Mouse (Mus musculus): ENCODE results near the gene Rsf1.

The Rsf1 gene

DNA sequence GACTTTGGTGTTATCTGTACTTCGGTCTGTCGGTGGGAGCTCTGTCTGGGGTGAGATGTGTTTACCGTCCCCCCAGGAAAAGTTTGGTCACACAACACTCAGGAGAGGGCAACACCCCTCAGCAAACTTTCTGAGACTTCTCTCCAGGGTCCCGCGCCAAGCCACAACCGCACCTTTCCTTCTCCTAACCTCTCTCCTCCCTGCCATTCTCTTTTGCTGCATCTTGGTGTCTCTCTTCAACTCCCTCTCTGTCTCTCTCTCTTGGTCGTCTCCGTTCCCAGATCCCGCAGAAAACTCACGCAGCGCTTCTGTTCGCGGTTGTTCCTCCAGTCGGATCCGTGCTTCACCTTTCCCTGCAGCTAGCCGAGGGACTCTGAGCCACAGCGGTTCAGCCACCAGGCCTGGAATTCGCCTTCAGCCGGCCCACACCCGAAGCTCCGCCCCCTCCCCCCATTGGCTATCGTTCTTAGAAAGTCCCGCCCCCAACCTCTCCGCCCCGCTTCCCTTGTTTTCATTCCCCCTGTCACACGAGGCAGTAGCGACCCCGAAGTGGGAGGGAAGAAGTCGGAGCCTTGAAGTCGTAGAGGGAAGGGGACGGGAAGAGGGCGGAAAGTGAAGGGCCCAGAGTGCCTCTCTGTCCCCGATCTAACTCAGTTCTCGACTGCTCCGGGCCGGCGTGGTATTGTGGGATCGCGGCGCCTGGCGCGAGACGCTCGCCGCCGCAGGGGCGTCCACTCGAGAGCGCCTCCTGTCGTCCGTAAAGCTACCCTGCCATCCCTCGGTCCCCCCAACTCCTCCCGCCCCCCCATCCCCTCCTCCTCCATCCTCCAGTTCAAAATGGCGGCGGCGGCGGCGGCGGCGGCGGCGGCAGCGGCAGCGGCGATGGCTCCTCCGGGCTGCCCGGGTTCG is at the start of gene Rsf1, which contains the start of gene Aamdc:
TSS of gene Rsf1 (plus strand) at position 823 of the 909 bp plus-strand sequence.
TSS of gene Aamdc (minus strand) at position 431 of the 909 bp plus-strand sequence.
- peak; percentile 98 for DNase-seq (ENCODE audit: low spot score)

DNA sequence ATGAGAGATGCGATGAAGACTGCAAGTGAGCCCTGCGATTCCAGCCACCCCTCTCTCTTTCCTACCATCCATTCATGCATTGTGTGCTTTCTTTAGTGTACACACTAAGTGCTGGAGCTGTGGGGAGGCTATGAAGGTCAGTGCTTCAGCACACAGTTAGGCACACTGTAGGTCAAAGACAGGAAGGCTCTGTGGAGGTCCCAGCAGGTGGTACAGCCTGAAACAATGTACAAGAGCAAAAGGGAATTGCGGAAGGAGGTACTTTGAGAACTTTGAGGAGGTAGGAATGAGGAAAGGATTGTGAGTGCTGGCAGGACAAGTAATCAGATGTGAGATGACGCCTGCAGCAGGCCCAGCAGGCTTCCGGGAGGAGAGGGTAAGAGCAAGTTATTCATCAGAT is 44.2 kb upstream of the Rsf1 start:
- DNase-seq (ENCODE audit: low spot score) = no peak

DNA sequence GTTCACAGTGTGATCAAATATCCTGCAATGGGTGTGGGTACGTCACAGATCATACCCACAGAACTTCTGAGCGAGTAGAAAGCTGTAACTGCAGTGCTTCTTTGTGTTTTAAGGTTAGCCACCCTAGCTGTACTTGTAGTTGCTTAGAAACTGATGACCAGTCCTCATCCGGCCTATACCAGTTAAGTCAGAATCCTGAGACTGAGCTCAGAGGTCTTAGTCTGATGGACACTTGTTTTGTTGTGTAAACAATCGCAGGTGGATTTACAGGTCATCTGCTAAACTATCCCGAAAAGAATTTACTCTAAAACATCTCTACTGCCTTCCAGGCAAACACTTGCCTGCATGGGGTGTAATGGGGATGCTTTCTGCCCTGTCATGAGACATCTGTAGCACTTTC is 43.1 kb upstream of the Rsf1 start:
- DNase-seq (ENCODE audit: low spot score) = no peak

DNA sequence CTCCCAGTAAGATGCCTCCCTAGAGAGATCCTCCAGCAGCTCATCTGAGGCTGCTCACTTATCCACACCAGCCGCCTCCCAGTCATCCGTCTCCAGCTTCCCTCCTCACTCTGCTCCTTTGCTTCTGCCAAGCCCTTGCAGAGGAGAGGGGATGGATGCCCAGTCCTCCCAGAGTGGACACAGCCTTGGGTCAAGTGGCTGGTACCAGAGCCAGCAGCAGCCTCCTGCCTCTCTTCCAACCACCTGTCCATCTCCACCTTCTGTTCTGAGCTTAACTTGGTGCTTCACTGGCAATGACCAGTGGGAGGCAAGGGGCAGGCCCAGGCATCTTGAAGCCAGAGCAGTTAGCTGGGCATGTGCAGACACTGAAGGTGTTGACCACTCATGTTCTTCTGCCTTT is 33.2 kb upstream of the Rsf1 start:
- DNase-seq (ENCODE audit: low spot score) = no peak

DNA sequence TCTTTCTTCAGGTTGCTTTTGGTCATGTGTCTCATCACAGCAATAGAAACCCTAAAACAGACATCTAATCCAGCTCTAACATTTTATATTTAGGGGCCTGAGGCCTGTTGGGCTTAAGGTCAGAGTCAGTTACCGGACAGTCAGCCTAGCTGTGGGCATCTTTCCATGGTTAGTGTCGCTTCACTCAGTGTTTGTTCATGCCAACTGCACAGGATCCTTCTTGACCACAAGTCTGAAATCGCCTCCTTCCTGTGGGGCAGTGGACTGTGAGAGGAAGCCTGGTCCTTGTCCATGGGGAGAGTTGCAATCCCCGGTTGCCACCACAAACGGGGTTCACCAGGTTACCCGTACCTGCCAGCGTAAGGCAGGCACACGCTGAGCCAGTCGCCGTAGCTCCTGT is 30.4 kb upstream of the Rsf1 start:
- no peak for DNase-seq (ENCODE audit: low spot score)

DNA sequence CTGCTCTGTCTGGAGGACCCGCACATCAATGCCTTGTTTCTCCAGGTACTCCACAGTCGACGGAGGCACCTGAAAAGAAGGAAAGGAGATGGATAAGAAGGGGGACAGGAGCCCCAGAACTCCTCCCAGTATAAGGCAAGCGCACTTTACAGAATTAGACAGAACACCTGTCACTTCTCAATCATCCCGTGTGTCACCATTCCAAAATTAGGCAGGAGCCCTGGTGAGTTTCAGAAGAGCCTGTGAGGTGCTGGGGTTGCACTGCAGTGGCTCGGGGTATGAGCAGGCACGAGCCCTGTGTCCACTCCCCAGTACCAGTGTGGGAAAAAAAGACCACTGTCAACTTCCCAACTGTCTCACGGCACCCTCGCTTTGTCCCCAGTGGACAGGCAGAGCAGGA is 29.0 kb upstream of the Rsf1 start:
- no peak for DNase-seq (ENCODE audit: low spot score)

DNA sequence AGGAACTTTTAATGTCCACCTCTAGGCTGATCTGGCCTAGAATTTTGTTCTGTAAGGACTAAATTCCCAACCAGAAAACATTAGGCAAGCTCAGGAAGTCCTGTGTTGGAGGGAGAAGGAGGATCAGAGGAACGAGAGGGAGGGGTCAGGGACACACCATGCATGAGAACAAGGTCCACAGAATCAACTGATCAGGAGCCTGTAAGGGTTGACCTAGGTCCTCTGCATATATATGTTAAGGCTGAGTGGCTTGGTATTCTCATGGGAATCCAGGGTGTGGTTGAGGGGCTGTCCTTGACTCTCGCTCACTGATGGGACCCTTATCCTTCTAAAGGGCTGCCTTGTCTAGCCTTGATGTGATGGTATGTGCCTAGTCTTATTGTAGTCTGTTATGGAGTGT is 16.1 kb upstream of the Rsf1 start:
- DNase-seq (ENCODE audit: low spot score) = no peak

DNA sequence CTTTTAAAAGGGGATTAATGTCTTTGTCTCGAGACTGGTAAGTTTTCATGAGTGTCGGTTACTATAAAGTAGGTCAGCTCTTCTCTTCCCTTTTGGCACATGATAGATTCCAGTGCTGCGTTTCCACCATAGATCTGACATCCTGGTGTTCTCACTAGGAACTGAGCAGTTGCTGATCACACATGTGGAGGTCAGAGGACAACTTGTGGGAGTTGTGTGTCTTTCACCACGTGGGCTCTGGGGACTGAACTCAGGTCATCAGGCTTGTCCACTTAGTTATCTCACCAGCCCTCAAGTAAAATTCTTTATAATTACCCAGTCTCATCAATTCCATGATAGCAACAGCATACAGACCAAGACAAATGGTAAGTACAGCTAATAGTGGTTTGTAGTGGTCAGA is 10.3 kb upstream of the Rsf1 start:
- no peak for DNase-seq (ENCODE audit: low spot score)

DNA sequence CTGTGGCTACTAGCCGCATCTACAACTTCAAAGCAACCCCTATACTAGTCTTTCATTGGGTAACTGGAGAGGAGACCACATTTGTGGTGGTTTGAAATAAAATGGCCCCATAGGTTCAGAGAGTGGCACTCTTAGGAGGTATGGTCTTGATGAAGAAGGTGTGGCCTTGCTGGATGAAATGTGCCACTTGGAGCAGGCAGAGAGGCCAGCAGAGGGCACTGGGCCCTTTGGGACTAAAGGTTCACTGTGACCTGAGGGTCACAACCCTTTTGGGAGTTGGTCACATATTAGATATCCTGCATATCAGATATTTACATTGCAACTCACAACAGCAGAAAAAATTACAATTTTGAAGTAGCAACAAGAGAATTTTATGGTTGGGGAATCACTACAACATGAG is 9.3 kb upstream of the Rsf1 start:
- no peak for DNase-seq (ENCODE audit: low spot score)

DNA sequence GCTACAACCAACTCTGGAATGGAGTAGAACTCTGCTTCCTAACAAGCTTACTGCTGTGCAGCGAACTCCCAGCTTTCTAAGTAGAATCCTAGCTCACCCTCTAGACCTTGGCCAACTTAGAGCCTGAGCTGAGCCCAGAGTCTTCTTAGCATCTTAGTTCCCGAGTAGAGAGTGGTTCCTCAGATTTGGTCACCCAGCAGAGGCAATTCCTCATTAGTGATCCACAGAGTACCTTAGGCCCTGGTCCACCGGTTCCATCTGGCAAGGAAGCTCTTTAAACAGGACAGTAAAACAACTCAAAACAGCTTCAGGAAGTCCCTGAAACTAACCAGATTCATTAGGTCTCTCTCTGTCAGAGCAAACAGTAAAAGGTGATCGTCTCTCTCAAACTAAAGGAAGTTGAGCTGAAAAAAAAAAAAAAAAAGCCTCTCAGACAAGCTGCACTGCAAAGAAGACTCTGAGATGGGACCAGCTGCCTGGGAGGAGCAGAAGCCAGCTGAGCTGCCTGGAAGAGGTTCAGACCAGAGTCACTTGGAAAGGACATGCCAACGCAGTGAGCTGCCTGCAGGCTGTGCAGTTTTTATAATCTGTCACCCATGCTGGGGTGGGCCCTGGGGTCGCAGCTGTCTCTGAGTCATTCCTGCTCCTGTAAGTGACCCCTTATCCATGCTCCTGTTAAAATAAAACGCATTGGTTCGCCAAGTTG is 1.2 kb upstream of the Rsf1 start:
- peak; percentile 37 for DNase-seq (ENCODE audit: low spot score)

DNA sequence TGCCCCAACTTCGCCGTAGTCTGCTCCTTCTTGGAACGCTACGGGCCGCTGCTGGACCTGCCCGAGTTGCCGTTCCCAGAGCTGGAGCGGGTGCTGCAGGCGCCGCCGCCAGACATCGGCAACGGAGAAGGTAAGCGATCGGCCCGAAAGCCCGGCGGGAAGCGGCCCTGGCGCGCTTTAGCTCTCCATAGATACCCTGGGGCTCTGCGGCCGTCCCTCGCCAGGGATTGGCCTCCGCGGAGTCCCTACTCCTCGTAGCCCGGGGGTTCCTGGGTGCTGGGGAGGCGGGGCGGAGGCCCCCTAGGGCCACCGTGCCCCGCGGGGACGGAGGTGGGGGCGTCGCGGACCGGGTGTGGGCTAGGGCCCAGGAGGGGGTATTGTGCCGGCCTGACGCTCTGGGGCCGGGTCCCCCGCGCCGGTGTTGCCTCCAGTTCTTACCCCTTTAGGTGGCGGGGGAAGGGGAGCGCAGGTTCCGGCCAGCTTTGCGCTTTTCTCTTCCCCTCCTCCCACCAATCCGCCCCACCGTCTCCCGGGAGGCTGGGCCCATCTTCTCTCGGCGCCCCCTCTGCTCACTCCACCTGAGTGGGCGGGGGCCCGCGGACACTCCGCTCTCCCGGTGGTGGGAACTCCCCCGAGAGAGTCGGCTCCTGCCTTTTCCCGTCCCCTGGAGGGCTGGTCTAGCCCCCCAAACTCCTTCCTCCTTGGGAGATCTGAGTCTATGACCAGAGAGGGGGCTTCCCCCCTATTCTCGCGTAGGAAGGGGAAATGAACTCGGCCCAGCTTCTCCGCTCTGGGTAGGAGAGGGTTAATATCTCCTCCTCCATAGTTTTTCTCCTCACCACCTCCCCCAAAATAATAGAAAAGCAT is 520 bp downstream of the Rsf1 start:
- DNase-seq (ENCODE audit: low spot score) = peak; percentile 55

DNA sequence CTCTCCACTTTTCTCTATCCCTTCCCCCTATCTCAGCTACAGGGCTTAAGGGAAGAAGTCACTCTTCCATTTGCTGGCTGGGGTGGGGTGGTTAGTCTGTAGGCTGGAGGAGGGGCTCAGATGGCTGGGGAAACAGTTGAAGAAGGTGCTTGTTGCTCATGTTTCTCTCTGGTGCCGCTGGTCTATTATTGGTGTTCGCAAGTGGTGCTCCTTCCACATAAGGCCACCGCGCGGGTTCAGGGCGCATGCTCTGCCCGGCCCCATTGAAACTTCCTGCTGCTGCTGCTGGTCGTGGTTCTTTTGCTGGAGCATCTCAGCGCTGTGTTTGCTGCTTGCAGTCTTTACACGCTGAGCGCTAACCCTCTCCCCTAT is 1.1 kb downstream of the Rsf1 start:
- DNase-seq (ENCODE audit: low spot score) = peak; percentile 84

DNA sequence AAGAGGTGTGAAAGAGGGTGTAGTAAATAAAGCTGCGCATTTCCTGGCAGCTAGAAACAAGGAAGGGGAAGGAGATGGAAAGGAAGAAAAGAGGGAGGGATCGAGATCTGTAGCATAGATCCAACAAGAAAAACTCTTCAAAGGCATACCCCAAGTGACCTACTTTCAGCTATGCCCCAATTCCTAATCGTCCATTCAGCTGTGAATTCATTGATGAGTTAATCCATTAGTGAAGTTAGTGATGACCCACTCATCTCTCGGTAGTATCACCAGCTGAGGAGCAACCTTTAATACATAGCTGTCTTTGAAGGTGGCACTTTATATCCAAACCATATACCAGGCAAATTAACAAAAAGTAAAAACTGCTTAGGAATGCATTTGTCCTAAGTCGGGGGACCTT is 8.8 kb downstream of the Rsf1 start:
- DNase-seq (ENCODE audit: low spot score) = peak; percentile 55

DNA sequence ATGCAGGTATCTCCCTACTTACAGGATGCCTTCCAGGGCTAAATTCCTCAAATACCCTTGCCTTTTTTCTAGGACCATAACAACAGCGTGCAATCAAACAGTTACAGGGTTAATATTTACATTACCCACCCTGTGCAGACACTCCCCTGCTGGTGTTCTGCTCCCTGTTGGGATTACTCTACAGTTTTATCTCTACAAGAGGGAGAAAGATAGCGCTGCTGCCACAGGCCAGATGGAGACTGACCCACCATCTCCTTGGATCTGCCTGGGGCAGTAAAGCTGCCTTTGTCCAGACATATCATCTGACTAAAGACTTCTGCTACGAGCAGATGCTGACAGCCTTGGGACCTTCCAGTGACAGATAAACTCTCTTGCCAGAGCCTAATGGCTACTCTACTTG is 10.8 kb downstream of the Rsf1 start:
- peak; percentile 23 for DNase-seq (ENCODE audit: low spot score)

DNA sequence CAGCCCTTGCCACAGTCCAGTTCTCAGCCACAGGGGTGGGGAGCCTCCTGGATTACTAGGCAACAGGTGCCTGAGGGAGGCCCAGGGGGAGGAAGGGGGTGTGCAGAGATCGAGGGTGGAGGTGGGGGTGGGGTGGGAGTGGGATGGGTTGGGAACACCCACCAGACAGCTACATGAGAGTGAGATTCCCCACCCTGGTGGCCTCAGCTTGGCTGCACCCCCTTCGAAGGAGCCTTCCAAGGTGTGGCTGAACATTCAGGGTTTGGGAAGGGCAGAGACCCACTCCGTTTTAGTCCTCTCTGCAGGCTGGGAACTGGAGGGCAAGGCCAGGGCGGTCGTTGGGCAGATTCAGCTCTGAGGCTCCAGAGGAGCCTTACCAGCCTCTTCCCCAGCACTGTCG is 11.6 kb downstream of the Rsf1 start:
- DNase-seq (ENCODE audit: low spot score) = no peak

DNA sequence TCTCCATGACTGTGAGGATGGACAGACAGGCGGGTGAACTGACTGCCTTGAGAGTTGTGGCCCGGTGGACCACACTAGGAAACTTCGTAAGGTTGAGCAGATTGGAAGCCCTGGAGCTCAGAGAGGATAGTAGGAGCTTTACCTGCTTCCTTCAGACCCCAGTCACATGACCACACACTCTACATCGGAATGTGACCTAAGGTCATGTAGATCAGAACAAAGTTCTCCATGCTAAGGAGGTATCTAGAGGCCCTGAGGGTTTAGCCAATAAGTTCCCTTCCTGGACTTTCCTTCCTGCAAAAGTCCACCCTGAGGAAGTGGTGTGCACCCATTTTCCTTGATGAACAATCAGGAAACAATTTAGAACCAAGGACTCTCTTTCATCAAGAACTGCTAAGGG is 12.7 kb downstream of the Rsf1 start:
- DNase-seq (ENCODE audit: low spot score) = no peak

DNA sequence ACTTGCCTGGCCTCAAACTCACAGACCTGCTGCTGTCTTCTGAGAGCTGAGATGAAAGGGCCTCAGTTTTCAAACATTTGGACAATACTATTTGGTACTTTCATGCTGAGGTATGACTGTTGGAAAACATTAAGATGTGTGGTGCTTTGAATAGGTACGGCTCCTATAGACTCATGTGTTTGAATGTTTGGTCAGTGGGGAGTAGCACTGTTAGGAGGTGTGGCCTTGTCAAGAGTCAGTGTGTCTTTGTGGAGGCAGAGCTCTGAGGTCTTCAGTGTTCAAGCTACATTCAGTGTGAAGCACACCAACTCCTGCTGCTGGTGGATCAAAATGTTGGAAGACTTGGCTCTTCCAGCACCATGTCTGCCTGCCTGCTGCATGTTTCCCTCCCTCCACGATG is 13.8 kb downstream of the Rsf1 start:
- DNase-seq (ENCODE audit: low spot score) = no peak

DNA sequence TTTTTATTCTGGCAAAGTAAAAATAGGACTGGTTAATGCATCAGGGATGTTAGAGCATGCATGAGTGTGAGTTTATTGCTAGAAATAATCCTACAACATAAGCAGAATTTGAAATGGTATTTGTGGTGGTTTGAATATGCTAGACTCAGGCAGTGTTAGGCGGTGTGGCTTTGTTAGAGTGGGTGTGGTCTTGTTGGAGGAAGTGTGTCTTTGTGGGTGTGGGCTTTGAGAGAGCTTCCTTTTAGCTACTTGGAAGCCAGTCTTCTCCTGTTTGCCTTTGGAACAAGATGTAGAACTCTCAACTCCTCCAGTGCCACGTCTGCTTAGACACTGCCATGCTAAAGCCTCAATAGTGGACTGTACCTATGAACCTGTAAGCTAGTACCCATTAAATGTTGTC is 18.9 kb downstream of the Rsf1 start:
- no peak for DNase-seq (ENCODE audit: low spot score)

DNA sequence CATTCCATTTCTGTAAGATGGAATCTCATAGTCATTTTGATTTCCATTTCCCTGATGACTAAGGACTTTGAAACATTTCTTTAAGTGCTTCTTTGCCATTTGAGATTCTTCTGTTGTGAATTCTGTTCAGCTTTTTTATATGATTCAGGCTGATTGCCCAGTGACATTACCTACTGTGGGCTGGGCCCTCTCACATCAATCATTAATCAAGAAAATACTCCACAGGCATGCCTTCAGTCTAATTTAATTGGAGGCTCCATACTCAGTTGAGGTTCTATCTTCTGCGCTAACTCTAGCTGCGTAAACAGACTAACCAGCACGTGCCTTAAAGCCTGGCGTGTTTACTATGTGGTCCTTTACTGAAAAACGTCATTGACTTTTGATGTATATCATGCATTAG is 41.7 kb downstream of the Rsf1 start:
- no peak for DNase-seq (ENCODE audit: low spot score)

DNA sequence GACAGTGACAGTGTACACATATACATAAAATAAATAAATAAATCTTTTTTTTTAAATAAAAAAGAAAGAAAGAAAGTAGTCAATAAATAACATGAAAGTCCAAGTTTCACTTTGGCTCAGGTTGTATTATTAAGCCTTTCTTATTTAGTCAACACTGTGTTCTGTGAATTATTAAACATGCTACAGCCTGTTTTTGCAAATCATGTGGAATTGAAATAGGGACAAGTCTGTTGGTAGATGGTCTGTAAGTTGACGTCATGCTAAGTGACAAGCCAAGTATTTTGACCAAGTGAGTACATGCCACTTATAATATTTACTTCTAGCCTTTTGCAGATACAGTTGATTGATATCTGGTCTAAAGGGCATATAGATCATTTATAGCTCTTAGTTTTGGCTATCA is 43.0 kb downstream of the Rsf1 start:
- DNase-seq (ENCODE audit: low spot score) = no peak

DNA sequence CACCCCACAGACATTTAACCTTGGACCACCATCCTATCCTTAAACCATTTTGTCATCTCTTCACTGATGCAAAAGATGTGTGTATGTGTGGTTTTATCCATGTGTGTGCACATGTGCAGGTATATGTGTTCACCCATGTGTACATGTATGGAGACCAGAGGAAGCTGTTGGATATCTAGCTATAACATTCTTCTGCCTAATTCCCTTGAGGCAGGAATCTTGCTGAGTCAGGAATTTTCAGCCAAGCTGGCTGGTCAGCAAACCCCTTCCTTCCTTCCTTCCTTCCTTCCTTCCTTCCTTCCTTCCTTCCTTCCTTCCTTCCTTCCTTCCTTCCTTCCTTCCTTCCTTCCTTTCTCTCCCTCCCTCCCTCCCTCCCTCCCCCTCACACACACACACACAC is 43.7 kb downstream of the Rsf1 start:
- no peak for DNase-seq (ENCODE audit: low spot score)

DNA sequence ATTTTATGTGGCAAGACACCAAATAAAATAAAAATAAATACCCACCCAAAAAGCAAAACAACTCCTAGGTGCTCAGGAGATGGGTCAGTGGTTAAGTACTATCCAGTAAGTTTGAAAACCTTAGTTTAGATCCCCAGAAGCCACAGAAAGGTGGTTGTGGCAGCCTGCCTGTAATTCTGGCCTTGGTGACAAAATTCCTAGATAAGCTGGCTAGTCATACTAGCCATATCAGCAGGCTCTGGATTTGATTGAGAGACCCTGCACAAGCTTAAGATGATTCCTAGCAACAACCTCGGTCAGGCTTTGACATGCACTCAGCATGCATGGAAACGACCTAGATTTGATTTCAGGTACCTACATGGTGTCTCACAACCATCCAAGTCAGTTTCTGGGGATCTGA is 49.7 kb downstream of the Rsf1 start:
- DNase-seq (ENCODE audit: low spot score) = peak; percentile 7

DNA sequence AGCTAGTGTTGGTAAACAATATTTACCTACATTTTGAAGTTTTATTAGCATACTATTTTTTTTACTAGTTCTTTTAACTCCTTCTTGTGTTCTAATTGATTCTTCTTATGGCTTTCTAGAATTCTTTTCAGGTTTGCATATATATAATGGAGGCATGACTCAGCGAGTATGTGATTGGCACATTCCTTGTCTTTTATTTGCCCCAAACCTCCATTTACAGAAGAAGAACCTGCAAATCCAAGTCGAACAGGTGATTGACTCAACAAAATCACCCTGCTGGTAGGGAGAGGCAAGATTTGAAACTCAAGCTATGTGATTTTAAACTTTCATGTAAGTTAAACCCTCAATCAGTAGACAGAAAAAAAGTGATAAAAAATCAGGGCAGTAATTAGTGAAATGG is 51.6 kb downstream of the Rsf1 start:
- no peak for DNase-seq (ENCODE audit: low spot score)
